Mouse (Mus musculus): Measurements from ENCODE around the gene Itprip.

DNA sequence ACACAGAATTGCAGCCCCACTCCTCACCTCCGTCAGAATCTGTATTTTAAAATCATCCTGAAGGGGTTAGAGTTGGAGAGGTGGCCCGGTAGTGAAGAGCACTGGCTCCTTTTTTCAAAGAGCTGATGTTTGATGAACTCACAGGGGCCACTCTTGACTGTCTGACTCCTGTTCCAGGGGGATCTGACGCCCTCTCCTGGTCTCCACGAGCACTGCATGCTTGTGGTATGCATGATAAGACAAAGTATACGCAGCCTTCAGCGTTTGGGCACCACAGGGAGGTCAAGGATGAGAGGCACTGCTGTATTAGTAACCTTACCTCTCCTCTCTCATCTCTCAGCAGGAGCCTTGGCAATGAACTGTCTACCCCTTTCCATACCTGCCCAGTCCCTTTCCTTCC is 19.1 kb downstream of the Itprip start:
- TF ChIP-seq ZNF384 (IDR thresholded peaks at IDR 0.05; ENCODE audit: low read depth, low read length), result no peak
- TF ChIP-seq MAFK (IDR thresholded peaks at IDR 0.05; ENCODE audit: insufficient read depth, low read depth, low read length), result no peak
